Comparison of ENCODE assay signal across 21 mouse cellular contexts in the genomic region with DNA sequence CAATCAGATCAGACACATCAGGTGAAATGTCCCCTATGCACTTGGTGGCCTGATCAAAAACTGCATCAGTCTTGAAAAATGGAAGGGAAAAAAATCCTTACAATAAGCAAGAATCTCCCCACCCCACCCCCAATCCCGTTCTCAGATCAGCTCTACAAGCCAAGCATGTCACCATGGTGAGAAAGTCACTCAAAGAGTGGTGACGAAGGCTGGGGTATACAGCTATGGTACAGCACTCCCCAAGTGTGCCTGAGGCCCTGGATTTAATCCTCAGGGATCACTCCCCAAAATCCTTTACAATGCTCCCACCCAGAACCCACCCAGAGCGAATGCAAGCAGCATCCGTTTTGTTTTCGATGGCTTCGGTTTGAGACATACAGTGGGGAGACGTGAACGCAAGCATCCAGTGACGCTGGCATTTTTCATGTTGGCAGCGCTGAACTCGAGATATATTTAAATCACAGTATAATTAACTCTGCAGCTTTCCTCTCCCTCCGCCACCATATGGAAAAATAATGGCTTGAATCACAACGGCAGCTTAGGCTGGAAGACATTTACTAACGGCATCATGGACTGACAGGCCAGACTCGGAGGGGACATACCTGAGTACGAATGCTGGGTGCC. TPM values are rescaled to one million over a fixed set of nuclear protein-coding genes. Genes with fewer than 3 reads are reported as not detected.
DNase-seq lines count a peak whose midpoint lies in the region; ATAC-seq and TF ChIP-seq lines count a peak whose summit lies in the region.
"Had no signal": no experiment of that assay in that cellular context is flagged by ENCODE, and none has a peak within 500 bp of the region (broad histone marks: within the 10 kb centered on the region; RNA-seq: fewer than 3 reads in every experiment).

No protein-coding gene starts in this region.

- peak; percentile 82 for ATAC-seq in forebrain, embryonic 15.5 days (replicated peaks)
- ATAC-seq in forebrain, embryonic 12.5 days (ENCODE audit: low FRiP score): no peak
- ATAC-seq: activated CD4-positive, CD25-positive, alpha-beta regulatory T cell, adult 4 months; liver, embryonic 12.5 days; midbrain, embryonic 15.5 days had no signal

- H3K36me3 ChIP-seq in forebrain, embryonic 15.5 days: no peaks in the 10 kb centered on the region
- H3K36me3 ChIP-seq in forebrain, embryonic 12.5 days (replicated peaks): no peaks in the 10 kb centered on the region
- H3K36me3 ChIP-seq: G1E; heart, embryonic 10.5 days; limb, embryonic 12.5 days; liver, embryonic 12.5 days; midbrain, embryonic 15.5 days had no signal

- H3K4me2 ChIP-seq in forebrain, embryonic 15.5 days (replicated peaks): no peak overlapping the region
- H3K4me2 ChIP-seq in forebrain, embryonic 12.5 days: no peak overlapping the region
- H3K4me2 ChIP-seq: limb, embryonic 12.5 days; liver, embryonic 12.5 days; midbrain, embryonic 15.5 days had no signal

- H3K4me3 ChIP-seq in forebrain, embryonic 15.5 days: no peak overlapping the region
- no peak overlapping the region for H3K4me3 ChIP-seq in forebrain, embryonic 12.5 days (replicated peaks)
- H3K4me3 ChIP-seq in left cerebral cortex, adult 2 months: peak overlapping the region; percentile 19; the same call in 1 of the 2 replicates
- H3K4me3 ChIP-seq: heart, embryonic 10.5 days; limb, embryonic 12.5 days; liver, embryonic 12.5 days; midbrain, embryonic 15.5 days; myocyte had no signal

- DNase-seq in left cerebral cortex, adult 2 months (ENCODE audit: extremely low spot score in 1 of 2, low spot score in 2 of 2): peak; percentile 19 to 32
- DNase-seq in left cerebral cortex, adult 11 months (ENCODE audit: low spot score): no peak
- peak; percentile 25 to 73 for DNase-seq in left cerebral cortex, postnatal 25 days (ENCODE audit: low spot score in 2 of 2)
- peak; percentile 48 for DNase-seq in telencephalon, adult 2 months (ENCODE audit: low read depth, low spot score)
- no peak for DNase-seq in thymus, postnatal 10 days (ENCODE audit: low spot score in 2 of 2)
- DNase-seq in layer of hippocampus, postnatal 36 days: no peak
- DNase-seq: adrenal gland, postnatal 14 days; cerebellum, adult 2 months; kidney, postnatal 36 days; lung, adult 2 months; lung, postnatal 36 days had no signal

- no peak overlapping the region for H3K9ac ChIP-seq in forebrain, embryonic 15.5 days (replicated peaks)
- H3K9ac ChIP-seq in forebrain, embryonic 12.5 days: no peak overlapping the region
- H3K9ac ChIP-seq: limb, embryonic 12.5 days; liver, embryonic 12.5 days; midbrain, embryonic 15.5 days had no signal

- 63% methylated on average over 16 of the region's 16 CpGs for WGBS in forebrain, embryonic 15.5 days
- WGBS in forebrain, embryonic 12.5 days: 80% methylated on average over 16 of the region's 16 CpGs

- intact Hi-C loops in left cerebral cortex, adult 2 months (cut with DNase I): loop anchor here (5.0 kb wide), 1 partner anchor 62 kb away; a partner anchor contains a TSS
- intact Hi-C loops in left cerebral cortex, postnatal 25 days (cut with DNase I): loop anchor here (5.0 kb wide), 1 partner anchor 62 kb away; a partner anchor contains a TSS

- H3K9me3 ChIP-seq in forebrain, embryonic 15.5 days: no peaks in the 10 kb centered on the region
- H3K9me3 ChIP-seq in forebrain, embryonic 12.5 days: no peaks in the 10 kb centered on the region
- H3K9me3 ChIP-seq: G1E; heart, embryonic 10.5 days; limb, embryonic 12.5 days; liver, embryonic 12.5 days; midbrain, embryonic 15.5 days had no signal

- H3K27ac ChIP-seq in forebrain, embryonic 15.5 days (replicated peaks): peak overlapping the region; percentile 47; the same call in 1 of the 2 replicates
- H3K27ac ChIP-seq in forebrain, embryonic 12.5 days: no peak overlapping the region
- H3K27ac ChIP-seq in left cerebral cortex, adult 2 months: peak overlapping the region; percentile 26; the same call in 1 of the 2 replicates
- H3K27ac ChIP-seq: heart, embryonic 10.5 days; limb, embryonic 12.5 days; liver, embryonic 12.5 days; midbrain, embryonic 15.5 days had no signal

- TF ChIP-seq CTCF in left cerebral cortex, adult 2 months (IDR thresholded peaks at IDR 0.05): no peak

- H3K4me1 ChIP-seq in forebrain, embryonic 15.5 days: no peaks in the 10 kb centered on the region
- no peaks in the 10 kb centered on the region for H3K4me1 ChIP-seq in forebrain, embryonic 12.5 days
- H3K4me1 ChIP-seq: heart, embryonic 10.5 days; limb, embryonic 12.5 days; liver, embryonic 12.5 days; midbrain, embryonic 15.5 days had no signal

- H3K27me3 ChIP-seq in forebrain, embryonic 15.5 days: no peaks in the 10 kb centered on the region
- no peaks in the 10 kb centered on the region for H3K27me3 ChIP-seq in forebrain, embryonic 12.5 days
- H3K27me3 ChIP-seq: limb, embryonic 12.5 days; liver, embryonic 12.5 days; midbrain, embryonic 15.5 days had no signal

RNA-seq across cellular contexts. Expression of a gene that starts 34.8 kb away (rescaled TPM):
- polyA plus RNA-seq in forebrain, embryonic 15.5 days (2015; fragmentation: Nextera tagmentation; extraction: Ambion mirVana): 6.5 and 6.9 TPM in 2 replicates
- polyA plus RNA-seq in forebrain, embryonic 12.5 days (2016; fragmentation: Nextera tagmentation; extraction: Ambion mirVana): 4.7 and 4.8 TPM in 2 replicates
- total RNA-seq in left cerebral cortex, adult 2 months (2021): 10 to 100 TPM; 44.6 to 50.8 TPM
- total RNA-seq in left cerebral cortex, postnatal 25 days (2021): 10 to 100 TPM; 46.4 to 48.6 TPM
- 10 to 100 TPM; 43.7 to 52.3 TPM for total RNA-seq in layer of hippocampus, postnatal 36 days (2021)
- total RNA-seq: common myeloid progenitor, adult 5-6 weeks had no signal
- polyA plus RNA-seq: G1E had no signal

Comparison
In these comparisons a context has a peak if more than half of its experiments do, and no peak if none do; other contexts are left out.
1. DNase-seq: peak in left cerebral cortex, adult 2 months (2 of 2), left cerebral cortex, postnatal 25 days (2 of 2) and telencephalon, adult 2 months (single experiment); none in left cerebral cortex, adult 11 months (single experiment), thymus, postnatal 10 days (0 of 2) and layer of hippocampus, postnatal 36 days (0 of 2).